Mouse (Mus musculus): Measurements from ENCODE around the gene Tcte2.
A peak's percentile ranks its signal among the peaks of the same experiment; 100 is the strongest.

Tcte2 gene

DNA sequence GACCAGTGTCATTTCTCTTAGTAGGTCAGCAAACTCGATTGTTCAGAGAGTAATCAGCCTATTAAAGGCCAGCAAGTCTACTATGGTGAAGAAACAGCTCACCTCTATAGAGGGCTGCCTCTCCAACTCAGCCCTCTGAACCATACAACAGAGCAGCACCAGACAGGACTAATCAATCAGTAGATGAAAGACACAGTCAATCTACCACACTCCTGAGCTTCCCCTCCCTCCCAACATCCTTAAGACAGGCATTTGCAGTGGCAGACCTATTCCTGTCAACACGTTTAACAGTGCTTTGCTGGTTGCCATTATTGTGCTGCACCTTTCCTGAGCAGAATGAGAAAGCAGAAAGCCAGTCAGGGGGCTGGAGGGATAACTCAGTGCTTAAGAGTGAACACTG is 16.3 kb downstream of the Tcte2 start:
- no peak for DNase-seq (ENCODE audit: low read depth, low spot score)

- peak; percentile 72 for DNase-seq (ENCODE audit: low read depth, low spot score)
These were observed 16.8 kb downstream of the Tcte2 start for GRCm38 (mm10) chr17:13744824-13745223.

- DNase-seq (ENCODE audit: low read depth, low spot score): peak; percentile 17
These were observed 17.4 kb downstream of the Tcte2 start for GRCm38 (mm10) chr17:13744219-13744618.

DNA sequence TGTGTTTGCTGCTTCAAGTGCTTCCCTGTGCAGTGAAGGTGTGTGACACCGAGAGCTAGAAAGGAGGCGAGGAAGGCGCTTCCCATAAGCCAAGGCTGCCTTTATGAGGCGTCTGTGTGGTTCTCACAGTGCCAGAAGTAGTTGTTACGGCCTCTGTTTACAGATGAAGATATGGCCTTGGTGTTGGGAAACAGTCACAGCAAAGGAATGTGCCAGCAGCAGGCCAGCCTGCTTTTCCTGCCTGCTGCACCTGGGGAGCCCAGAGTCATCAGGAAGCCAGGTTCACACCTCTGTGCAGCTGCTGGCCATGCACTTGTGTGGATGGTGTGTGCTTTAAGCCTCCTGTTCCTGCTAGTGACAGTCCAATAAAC is 17.9 kb downstream of the Tcte2 start:
- DNase-seq (ENCODE audit: low read depth, low spot score): no peak

DNA sequence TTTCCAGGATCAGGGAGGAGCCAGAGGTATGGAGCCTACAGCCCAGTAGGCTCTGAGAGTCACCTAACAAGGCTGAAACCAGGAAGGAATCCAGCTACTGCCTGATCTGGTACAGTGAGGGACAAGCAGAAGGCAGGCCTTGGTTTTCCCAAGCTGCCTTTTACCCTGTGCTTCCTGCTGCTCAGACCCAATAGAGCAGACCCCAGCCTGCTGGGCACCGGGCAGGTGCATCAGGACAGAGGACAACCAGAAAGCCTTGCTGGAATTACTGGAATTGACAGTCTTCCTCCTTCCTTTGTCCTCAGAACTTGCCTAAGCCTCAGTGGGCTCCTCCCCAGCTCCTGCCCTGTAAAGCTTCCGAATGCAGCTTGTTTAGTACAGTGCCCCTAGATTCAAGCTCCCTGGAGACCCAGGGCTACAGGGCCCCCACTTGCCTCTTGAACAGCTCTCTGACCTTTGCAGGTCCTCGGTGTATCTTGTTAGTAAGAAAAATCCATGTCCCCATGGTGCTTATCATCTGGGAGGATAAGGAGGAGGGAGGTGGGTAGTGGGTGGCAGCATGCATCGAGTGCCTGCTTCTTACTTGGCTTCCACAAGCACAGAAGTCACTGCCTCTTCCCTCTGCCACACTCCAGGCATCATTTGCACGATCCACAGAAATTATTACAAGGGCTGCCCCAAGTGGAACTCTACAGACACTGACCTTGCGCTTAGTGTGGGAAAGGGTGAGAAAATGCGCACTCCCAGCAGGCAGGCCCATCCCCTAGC is 18.5 kb downstream of the Tcte2 start:
- peak; percentile 45 for DNase-seq (ENCODE audit: low read depth, low spot score)

DNA sequence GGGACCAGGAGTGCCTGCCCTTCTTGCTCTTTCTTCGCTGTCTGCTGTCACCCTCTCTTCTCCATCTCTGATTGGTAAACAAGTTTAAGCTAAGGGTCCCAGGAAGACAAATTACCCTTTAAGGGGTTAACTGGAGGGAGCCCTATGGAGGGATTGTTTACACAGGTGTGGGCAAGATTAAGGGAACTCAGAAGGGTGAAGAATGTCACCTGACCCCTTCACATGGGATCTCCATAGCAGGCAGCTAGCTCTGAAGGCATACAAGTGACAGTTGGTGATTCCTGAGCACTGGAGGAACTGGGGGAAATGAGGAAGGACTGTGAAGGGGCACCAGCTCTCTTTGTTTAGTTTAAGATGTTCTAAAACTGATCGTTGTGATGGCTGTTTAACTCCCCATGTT is 19.3 kb downstream of the Tcte2 start:
- DNase-seq (ENCODE audit: low read depth, low spot score): no peak

DNA sequence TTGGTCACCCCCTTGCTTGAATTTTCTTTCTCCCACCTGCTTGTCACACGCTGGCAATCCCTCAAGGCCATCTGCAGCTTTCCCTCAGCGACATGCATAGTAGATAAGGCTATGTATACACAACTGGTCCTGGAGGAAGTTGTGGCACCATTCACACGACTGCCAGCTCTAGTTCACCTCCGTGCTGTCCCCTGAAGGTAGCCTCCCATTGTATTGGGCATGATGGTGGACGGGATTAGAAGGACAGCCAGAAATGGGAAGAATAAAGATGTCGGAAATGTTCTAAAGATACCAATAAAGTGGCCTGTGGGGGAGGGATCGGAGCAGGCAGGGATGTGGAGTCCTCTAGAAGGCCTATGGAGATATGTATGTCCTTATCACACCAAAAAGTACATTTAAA is 20.0 kb downstream of the Tcte2 start:
- DNase-seq (ENCODE audit: low read depth, low spot score): no peak

GRCm38 (mm10) chr17:13740796-13741195 is 20.8 kb downstream of the Tcte2 start:
- DNase-seq (ENCODE audit: low read depth, low spot score): no peak

DNA sequence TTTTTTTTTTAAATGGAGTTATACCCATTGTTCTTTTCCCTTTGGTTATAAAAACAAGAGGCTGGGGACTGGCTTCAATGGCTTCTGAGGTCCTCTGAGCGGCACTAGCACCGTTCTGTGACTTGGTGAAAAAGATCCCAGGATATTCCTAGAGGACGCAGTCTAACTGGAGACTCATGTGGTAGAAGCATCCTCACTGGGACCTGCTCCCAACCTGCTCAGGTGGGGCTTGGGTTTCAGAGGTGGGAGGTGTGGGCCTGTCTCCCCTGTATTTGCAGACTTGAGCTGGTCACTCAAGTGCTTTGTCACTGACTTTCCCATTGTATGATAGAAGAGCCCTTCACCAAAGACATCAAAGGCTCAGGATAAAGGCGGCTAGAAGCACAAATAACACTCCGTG is 21.6 kb downstream of the Tcte2 start:
- no peak for DNase-seq (ENCODE audit: low read depth, low spot score)

DNA sequence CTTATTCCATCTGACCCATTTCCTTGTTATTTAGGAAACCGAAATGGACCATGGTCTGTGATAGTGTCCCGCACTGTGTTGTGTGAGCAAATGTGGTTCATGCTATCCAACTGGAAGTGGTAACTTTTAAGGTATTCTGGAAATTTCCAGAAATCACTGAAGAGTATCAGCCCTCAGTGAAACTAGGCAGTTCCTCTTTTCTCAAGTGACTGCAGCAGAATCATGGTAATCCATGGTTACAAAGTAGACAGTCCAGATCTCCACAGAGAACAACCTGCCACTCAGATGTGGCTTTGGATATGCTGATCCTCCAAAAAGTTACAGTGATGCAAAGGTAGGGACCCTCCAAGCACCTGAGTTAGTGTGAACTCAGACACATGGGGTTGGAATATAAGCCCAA is 22.7 kb downstream of the Tcte2 start:
- DNase-seq (ENCODE audit: low read depth, low spot score): no peak

GRCm38 (mm10) chr17:13738121-13738776 is 23.4 kb downstream of the Tcte2 start:
- DNase-seq (ENCODE audit: low read depth, low spot score): no peak

DNA sequence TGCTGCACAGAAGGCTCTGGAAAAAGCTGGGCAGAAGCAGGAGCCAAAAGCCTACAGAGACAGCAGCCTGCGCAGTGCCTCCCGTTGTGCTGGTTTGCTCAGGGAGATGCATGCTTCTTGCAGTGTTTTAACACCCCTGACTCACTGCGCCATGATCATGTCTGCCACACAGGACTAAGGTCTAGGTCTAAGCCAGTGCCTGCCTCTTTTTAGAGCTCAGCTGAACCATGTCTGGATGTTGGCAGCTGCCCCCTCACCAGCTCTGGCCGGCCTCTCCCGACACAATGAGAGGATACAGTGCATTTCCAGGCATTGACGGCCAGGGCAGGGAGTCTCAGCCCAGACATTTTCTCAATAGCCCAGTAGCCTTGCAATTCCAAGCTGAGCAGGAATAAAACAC is 24.3 kb downstream of the Tcte2 start:
- DNase-seq (ENCODE audit: low read depth, low spot score): peak; percentile 88

DNA sequence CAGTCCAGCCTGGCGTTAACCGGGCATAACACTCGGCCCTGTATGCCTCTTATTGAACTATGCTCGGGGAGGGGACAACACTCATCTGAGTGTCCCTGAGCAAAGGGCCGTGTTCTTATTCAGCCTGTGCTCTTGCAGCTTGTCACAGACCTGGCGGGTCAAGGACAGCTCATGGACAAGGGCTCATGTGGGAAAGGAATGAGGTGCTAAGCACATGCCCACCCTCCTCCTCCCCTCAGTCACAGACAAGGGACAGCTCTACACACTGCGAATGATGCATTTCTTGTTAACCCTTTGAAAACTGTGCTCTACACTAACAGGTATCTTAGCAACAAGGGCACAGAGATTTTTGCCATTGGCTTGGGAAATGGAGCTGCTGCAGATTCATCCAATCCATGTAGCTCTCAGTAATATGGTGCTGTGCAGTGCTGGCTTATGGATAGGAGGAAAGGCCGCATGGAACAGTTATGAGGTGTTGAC is 25.8 kb downstream of the Tcte2 start:
- DNase-seq (ENCODE audit: low read depth, low spot score): no peak

DNA sequence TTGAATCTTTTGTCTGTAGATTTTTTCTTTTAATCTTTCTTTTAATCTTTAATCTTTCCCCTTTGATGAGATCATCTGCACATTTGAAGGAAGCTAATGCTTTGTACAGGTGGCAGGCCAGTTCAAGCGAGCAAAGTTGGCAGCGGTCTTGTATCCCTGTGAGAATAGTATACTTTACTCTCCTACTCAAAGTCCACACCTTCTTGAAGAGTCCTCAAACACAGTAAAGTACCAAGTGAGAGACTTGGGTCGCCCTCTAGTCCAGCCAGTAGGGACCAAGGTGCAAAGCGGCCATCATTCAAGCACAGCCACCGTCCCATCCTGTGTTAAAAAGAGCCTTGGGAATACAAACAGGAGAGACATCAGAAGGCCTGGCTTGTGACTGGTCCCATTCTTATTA is 26.6 kb downstream of the Tcte2 start:
- DNase-seq (ENCODE audit: low read depth, low spot score): no peak

DNA sequence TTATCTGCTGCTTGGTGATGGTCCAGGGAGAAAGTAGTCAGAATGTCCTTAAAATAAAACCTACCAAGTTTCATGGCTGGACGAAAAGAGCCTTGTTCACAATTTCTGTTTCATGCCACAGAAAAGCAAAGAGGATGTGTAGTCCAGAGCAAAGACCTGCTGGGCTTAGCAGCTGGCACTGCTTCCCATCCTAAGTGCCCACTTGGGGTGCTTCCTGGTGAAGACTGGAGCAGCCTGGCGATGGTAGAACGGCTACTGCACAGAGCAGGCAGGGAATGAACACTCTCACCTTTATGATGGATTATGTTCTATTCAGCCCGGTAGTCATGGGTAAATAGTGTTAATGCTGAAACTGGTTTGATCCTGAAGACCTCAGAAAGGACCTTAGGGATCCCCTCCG is 27.7 kb downstream of the Tcte2 start:
- DNase-seq (ENCODE audit: low read depth, low spot score): no peak

GRCm38 (mm10) chr17:13732685-13733084 is 28.9 kb downstream of the Tcte2 start:
- DNase-seq (ENCODE audit: low read depth, low spot score): no peak

- no peak for DNase-seq (ENCODE audit: low read depth, low spot score)
These were observed 29.9 kb downstream of the Tcte2 start for GRCm38 (mm10) chr17:13731727-13732112.

DNA sequence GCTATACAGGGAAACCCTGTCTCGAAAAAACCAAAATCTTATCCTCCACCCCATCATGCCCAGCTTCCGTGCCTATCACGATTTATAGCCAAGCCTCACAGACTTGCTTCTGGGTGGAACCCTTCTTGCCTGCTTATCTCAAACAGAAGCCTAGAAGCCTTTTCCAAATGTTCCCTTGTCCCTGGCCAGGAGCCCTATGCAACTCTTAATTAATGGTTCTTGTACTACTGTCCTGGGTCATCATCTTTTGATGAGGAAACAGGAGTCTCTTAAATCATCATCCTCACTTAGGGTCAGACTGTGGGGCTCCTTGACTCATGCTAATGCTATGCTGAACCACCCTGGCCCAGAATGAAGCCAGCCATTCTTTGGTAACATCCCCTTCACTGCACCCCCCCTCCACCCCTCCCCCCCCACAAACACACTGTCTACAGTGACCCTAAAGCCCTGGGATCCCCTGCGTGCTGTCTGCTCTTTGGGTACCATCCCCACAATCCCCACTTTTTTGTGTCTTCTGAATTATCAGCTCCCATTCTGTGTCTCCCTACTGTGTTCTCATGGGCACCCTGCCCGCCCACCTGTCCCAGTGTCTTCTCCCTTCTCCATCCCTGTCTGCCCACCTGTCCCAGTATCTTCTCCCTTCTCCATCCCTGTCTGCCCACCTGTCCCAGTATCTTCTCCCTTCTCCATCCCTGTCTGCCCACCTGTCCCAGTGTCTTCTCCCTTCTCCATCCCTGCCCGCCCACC is 30.5 kb downstream of the Tcte2 start:
- DNase-seq (ENCODE audit: low read depth, low spot score): no peak

DNA sequence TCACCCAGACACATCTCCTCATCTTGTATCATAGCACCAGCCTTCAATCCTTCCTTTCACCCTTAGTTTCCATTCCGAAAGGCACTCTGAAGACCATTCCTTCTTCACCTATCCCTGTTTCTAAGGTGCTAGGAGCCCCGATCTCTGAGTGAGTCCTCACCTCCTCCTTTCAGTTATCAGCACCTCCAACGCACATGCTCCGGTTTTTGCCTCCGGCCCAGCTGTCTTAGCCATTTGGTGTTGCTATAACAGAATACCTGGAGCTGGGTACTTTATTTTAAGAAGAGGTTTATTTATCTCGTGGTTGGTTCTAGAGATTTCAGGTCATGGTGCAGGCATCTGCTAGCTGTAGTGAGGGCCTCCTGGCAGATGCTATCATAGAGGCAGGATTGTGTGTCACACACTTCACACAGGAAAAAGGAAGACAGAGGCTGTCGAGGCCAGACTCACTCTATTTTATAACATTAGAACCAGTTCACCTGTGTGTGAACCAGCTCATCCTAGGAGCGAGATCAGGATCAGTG is 34.7 kb downstream of the Tcte2 start:
- DNase-seq (ENCODE audit: low read depth, low spot score): peak; percentile 55

DNA sequence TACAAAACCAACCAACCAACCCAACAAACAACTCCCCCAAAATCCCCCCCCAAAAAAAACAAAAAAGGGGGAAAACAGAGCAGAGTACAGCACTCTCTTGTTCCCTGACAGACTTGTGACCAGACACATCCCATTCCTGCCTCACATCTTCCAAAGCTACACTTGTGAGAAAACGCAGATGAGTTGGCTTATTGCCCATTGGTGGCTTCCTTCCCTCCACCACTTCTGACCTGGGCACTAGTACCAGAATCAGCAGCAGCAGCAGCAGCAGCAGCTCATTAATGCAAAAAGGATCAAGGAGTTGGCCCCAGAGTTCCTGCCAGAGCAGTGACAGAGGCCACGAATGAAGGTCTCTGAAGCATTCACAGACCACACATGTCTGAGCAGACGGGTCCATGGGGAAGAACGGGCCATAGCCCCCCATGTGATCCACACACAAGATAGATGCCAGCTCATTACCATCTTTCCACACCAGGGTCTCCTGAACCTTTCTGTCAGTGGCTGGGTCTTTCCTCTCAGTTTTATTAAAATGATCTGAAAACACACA is 36.5 kb downstream of the Tcte2 start:
- DNase-seq (ENCODE audit: low read depth, low spot score): peak; percentile 7

GRCm38 (mm10) chr17:13722434-13722833 is 39.2 kb downstream of the Tcte2 start:
- DNase-seq (ENCODE audit: low read depth, low spot score): peak; percentile 71

GRCm38 (mm10) chr17:13721372-13721771 is 40.3 kb downstream of the Tcte2 start:
- DNase-seq (ENCODE audit: low read depth, low spot score): no peak

All from brain, adult 2 months (tissue).